Mouse (Mus musculus) CH12.LX (cell line): ENCODE results near the gene Gm49337. TPM values are rescaled to one million over a fixed set of nuclear protein-coding genes. Genes with fewer than 3 reads are reported as not detected.

Source experiments
- DNase-seq: peaks from one replicate; pipeline ENCODE4 v3.0.0-alpha.2; 2013; ENCODE audit errors: extremely low read depth
- H3K27ac ChIP-seq: 2 replicates; pipeline ENCODE4 v1.5.1; 2012; ENCODE audit warnings: low read depth, mild to moderate bottlenecking, control low read depth, moderate library complexity; ENCODE audit not compliant: insufficient read depth
- H3K27me3 ChIP-seq: replicated peaks from 2 replicates; pipeline ENCODE3; 2012; ENCODE audit warnings: inconsistent platforms
- H3K36me3 ChIP-seq, 2 experiments: replicated peaks in 1 of 2; 2 replicates each; pipeline versions ENCODE3 to v1.6.1; 2012; ENCODE audit warnings: inconsistent platforms in 1 of 2, low read length in 1 of 2, mild to moderate bottlenecking in 1 of 2, mixed read lengths in 1 of 2, moderate library complexity in 1 of 2; ENCODE audit not compliant: control insufficient read depth in 1 of 2, insufficient read depth in 1 of 2
- H3K4me1 ChIP-seq, 2 experiments: 2 replicates each; pipeline ENCODE4 v1.6.1; 2012; ENCODE audit warnings: inconsistent platforms in 1 of 2, moderate library complexity in 1 of 2; ENCODE audit not compliant: insufficient read depth in 2 of 2, control insufficient read depth in 1 of 2
- H3K4me2 ChIP-seq: 2 replicates; pipeline ENCODE4 v1.6.1; 2012; ENCODE audit warnings: low read depth, mild to moderate bottlenecking, control low read depth; ENCODE audit not compliant: poor library complexity, insufficient read depth, severe bottlenecking
- H3K4me3 ChIP-seq, 3 experiments: fragments of 150-350 bp in 1 of 3; sonication (generic) in 1 of 3; replicated peaks in 1 of 3; 2 replicates each; pipeline versions ENCODE3 to v1.5.1; 2011 to 2012; ENCODE audit warnings: low read depth in 2 of 3, low read length in 2 of 3, mild to moderate bottlenecking in 2 of 3, moderate library complexity in 2 of 3, control low read depth in 1 of 3, improper control_type of control experiment in 1 of 3, inconsistent platforms in 1 of 3, mixed read lengths in 1 of 3; ENCODE audit not compliant: poor library complexity in 1 of 3
- H3K79me2 ChIP-seq: replicated peaks from 2 replicates; pipeline ENCODE4 v1.6.1; 2012; ENCODE audit warnings: mild to moderate bottlenecking, moderate library complexity; ENCODE audit not compliant: control insufficient read depth, poor library complexity, insufficient read depth, severe bottlenecking; ENCODE audit errors: extremely low read depth
- H3K9ac ChIP-seq: 2 replicates; pipeline ENCODE4 v1.6.1; 2012; ENCODE audit warnings: low read depth, mild to moderate bottlenecking, control low read depth, moderate library complexity; ENCODE audit not compliant: insufficient read depth
- H3K9me3 ChIP-seq: replicated peaks from 2 replicates; pipeline ENCODE3; 2012; ENCODE audit warnings: low read length, inconsistent platforms, mixed read lengths
- CHD1 ChIP-seq: IDR thresholded peaks from 2 replicates; pipeline ENCODE4 v1.6.1; 2012; ENCODE audit warnings: low read depth, low read length, improper control_type of control experiment, inconsistent platforms
- CHD2 ChIP-seq: IDR thresholded peaks from 2 replicates; pipeline ENCODE4 v1.6.1; 2011; ENCODE audit warnings: low read length, improper control_type of control experiment
- E2F4 ChIP-seq: IDR thresholded peaks from 2 replicates; pipeline ENCODE4 v1.6.1; 2011; ENCODE audit warnings: low read depth, low read length, improper control_type of control experiment; ENCODE audit not compliant: insufficient replicate concordance
- ELF1 ChIP-seq: IDR thresholded peaks from 2 replicates; pipeline ENCODE4 v1.6.1; 2014; ENCODE audit warnings: low read depth, mild to moderate bottlenecking, inconsistent platforms, low read length, improper control_type of control experiment
- JUN ChIP-seq: IDR thresholded peaks from 2 replicates; pipeline ENCODE4 v1.6.1; 2011; ENCODE audit warnings: low read depth, mild to moderate bottlenecking, low read length, improper control_type of control experiment, moderate library complexity; ENCODE audit not compliant: insufficient read depth
- KAT2A ChIP-seq: IDR thresholded peaks from 2 replicates; pipeline ENCODE4 v1.6.1; 2012; ENCODE audit warnings: low read length, improper control_type of control experiment, inconsistent platforms; ENCODE audit not compliant: insufficient replicate concordance
- MAFK ChIP-seq: IDR thresholded peaks from 2 replicates; pipeline ENCODE4 v1.6.1; 2011; ENCODE audit warnings: low read length, improper control_type of control experiment; ENCODE audit not compliant: insufficient replicate concordance
- MAX ChIP-seq: IDR thresholded peaks from 2 replicates; pipeline ENCODE4 v1.6.1; 2011; ENCODE audit warnings: low read length, improper control_type of control experiment
- NELFE ChIP-seq: IDR thresholded peaks from 2 replicates; pipeline ENCODE4 v1.6.1; 2011; ENCODE audit warnings: low read depth, low read length, improper control_type of control experiment
- NRF1 ChIP-seq: IDR thresholded peaks from 2 replicates; pipeline ENCODE4 v1.6.1; 2014; ENCODE audit warnings: low read depth, mild to moderate bottlenecking, inconsistent platforms, low read length, improper control_type of control experiment, moderate library complexity
- POLR2AphosphoS2 ChIP-seq: IDR thresholded peaks from 2 replicates; pipeline ENCODE4 v1.6.1; 2011; ENCODE audit warnings: low read depth, low read length, improper control_type of control experiment
- RAD21 ChIP-seq: IDR thresholded peaks from 2 replicates; pipeline ENCODE4 v1.6.1; 2011; ENCODE audit warnings: low read depth, mild to moderate bottlenecking, low read length, improper control_type of control experiment, moderate library complexity
- SIN3A ChIP-seq: IDR thresholded peaks from 2 replicates; pipeline ENCODE4 v1.6.1; 2012; ENCODE audit warnings: low read length, improper control_type of control experiment, inconsistent platforms
- TBP ChIP-seq: conservative IDR thresholded peaks from 2 replicates; pipeline ENCODE4 v1.6.1; 2011; ENCODE audit warnings: low read depth, low read length, improper control_type of control experiment
- TCF12 ChIP-seq: IDR thresholded peaks from 2 replicates; pipeline ENCODE4 v1.6.1; 2014; ENCODE audit warnings: low read depth, mild to moderate bottlenecking, inconsistent platforms, low read length, improper control_type of control experiment
- UBTF ChIP-seq: IDR thresholded peaks from 2 replicates; pipeline ENCODE4 v1.6.1; 2012; ENCODE audit warnings: low read depth, mild to moderate bottlenecking, inconsistent platforms, low read length, improper control_type of control experiment, moderate library complexity
- USF1 ChIP-seq: IDR thresholded peaks from 2 replicates; pipeline ENCODE4 v1.6.1; 2014; ENCODE audit warnings: low read depth, mild to moderate bottlenecking, inconsistent platforms, low read length, improper control_type of control experiment
- dilution Hi-C: fragments of 300-500 bp; cut with MboI; formaldehyde crosslinking; loops from 2 replicates; pipeline ENCODE4 v1.14.3; 2020; ENCODE audit warnings: low sequenced_read_pairs; ENCODE audit not compliant: extremely low pct_unique_long_range_greater_than_20kb, extremely low pct_ligation_motif_present
- in situ Hi-C: fragments of 300-500 bp; cut with MboI; formaldehyde crosslinking; loops from 3 replicates; pipeline ENCODE4 v1.14.3; 2019; ENCODE audit warnings: low sequenced_read_pairs, low pct_ligation_motif_present, low pct_unique_long_range_greater_than_20kb, mixed read lengths
- polyA plus RNA-seq: library from polyadenylated mRNA; unstranded; fragments of >175 nt; gene quantifications from 2 replicates; pipeline ENCODE4 v1.2.1, GENCODE M21; 2012; ENCODE audit warnings: low read depth; ENCODE audit not compliant: insufficient read length
- total RNA-seq, 2 experiments: library from RNA; depleted of rRNA; stranded (reverse); fragments of 300-350 nt in 1 of 2; fragments of >200 nt in 1 of 2; gene quantifications; 2 replicates each; pipeline ENCODE4 v1.2.3; 2012 to 2014

Gene Gm49337
- total and polyA plus RNA-seq, 3 experiments = not detected

GRCm38 (mm10) chr4:116243377-116243776 lies 70.2 kb downstream of the Gm49337 start:
- H3K4me3 ChIP-seq = no peak overlapping the region
- H3K27ac ChIP-seq = no peak overlapping the region
- no peak for DNase-seq
- dilution Hi-C loops (no loop called here), in situ Hi-C loops (no loop called here)
- H3K4me1 ChIP-seq = peaks cover 0 to 7% of the 10 kb centered on the region in 2 experiments; a peak in 1 of 4 replicates
- TF ChIP-seq NRF1 = no peak
- no peak for TF ChIP-seq JUN
- TF ChIP-seq MAFK = no peak
- TF ChIP-seq ELF1 = no peak
- no peak for TF ChIP-seq TBP
- no peak for TF ChIP-seq E2F4
- TF ChIP-seq TCF12 = no peak
- TF ChIP-seq USF1 = no peak
- TF ChIP-seq KAT2A = no peak
- TF ChIP-seq RAD21 = no peak
- TF ChIP-seq CHD1 = no peak
- TF ChIP-seq UBTF = no peak
- TF ChIP-seq NELFE = no peak
- TF ChIP-seq MAX = no peak
- H3K27me3 ChIP-seq = no peaks in the 10 kb centered on the region
- no peak overlapping the region for H3K9ac ChIP-seq
- no peaks in the 10 kb centered on the region for H3K79me2 ChIP-seq
- H3K4me2 ChIP-seq = no peak overlapping the region
- no peaks in the 10 kb centered on the region for H3K9me3 ChIP-seq
- no peaks in the 10 kb centered on the region for H3K36me3 ChIP-seq

GRCm38 (mm10) chr4:116244240-116244639 lies 71.1 kb downstream of the Gm49337 start:
- H3K4me1 ChIP-seq = peaks cover 0 to 7% of the 10 kb centered on the region in 2 experiments; a peak in 1 of 4 replicates
- in situ Hi-C loops (no loop called here), dilution Hi-C loops (no loop called here)
- H3K27ac ChIP-seq = no peak overlapping the region
- H3K9ac ChIP-seq = no peak overlapping the region
- no peak overlapping the region for H3K4me3 ChIP-seq
- H3K9me3 ChIP-seq = no peaks in the 10 kb centered on the region
- TF ChIP-seq POLR2AphosphoS2 (no peak), CHD2 (no peak), JUN (no peak), SIN3A (no peak), NELFE (no peak), E2F4 (no peak)
- H3K79me2 ChIP-seq = no peaks in the 10 kb centered on the region
- no peaks in the 10 kb centered on the region for H3K27me3 ChIP-seq
- no peaks in the 10 kb centered on the region for H3K36me3 ChIP-seq
- DNase-seq = no peak
- no peak overlapping the region for H3K4me2 ChIP-seq
